Mouse (Mus musculus): ENCODE data around the gene Grin3b. TPM values are rescaled to one million over a fixed set of nuclear protein-coding genes. Genes with fewer than 3 reads are reported as not detected.

Grin3b gene
- polyA plus RNA-seq, 2 experiments, result 0.01 to 0.13 TPM

DNA sequence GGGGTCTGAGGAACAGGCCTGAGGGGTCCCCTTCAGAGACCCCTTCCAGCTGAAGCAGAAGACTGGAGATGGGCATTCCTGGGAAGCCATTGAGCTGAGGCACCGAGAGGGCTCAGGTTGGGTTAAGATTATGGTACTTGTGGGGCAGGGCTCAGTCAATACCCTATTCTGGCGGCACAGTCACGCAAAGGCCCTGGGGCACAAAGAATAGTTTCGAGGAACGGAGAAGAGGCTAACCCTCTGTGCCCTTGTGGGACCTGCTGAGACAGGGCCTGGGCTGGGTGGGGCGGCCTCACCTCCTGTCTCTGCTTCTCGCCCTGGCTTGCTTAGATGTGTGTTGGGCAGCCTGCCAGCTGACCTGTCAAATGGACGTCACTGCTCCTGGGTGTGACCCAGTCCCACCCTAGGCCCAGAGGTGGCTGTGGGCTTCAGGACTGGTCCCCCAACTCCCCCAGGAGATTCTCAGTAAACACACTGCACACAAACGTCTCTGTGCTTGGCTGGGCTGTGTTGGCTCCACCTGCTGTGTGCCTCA lies 37.3 kb upstream of the Grin3b start:
- Histone ChIP-seq H3K4me1 (replicated peaks; ENCODE audit: control insufficient read depth in 2 of 2, insufficient read depth in 2 of 2, low read length in 1 of 2) (peaks cover 0 to 11% of the 10 kb centered on the region in 2 experiments; a peak in 3 of 4 replicates), H3K4me2 (ENCODE audit: low read depth) (no peak overlapping the region), H3K27ac (no peak overlapping the region), H3K9me3 (ENCODE audit: control insufficient read depth, low read length) (no peaks in the 10 kb centered on the region), H3K27me3 (ENCODE audit: control insufficient read depth, insufficient read depth, low read length) (no peaks in the 10 kb centered on the region), H3K9ac (replicated peaks) (no peak overlapping the region), H3K4me3 (ENCODE audit: insufficient read depth in 1 of 2, low read depth in 2 of 2, low read length in 2 of 2) (no peak overlapping the region), H3K36me3 (replicated peaks; ENCODE audit: control insufficient read depth, insufficient read depth, low read depth) (no peaks in the 10 kb centered on the region; the same call in 1 of the 2 replicates)
- DNase-seq (ENCODE audit: low read depth in 3 of 3, low spot score in 3 of 3), result no peak
- TF ChIP-seq EP300 (IDR thresholded peaks at IDR 0.05; ENCODE audit: low read depth) (no peak), CTCF (IDR thresholded peaks at IDR 0.05; ENCODE audit: low read depth) (no peak)
- 65% methylated on average over 9 of the region's 9 CpGs for WGBS (ENCODE audit: insufficient replicate concordance)
- ATAC-seq (ENCODE audit: insufficient read depth), result no peak

GRCm38 (mm10) chr10:79933861-79934260 lies 36.7 kb upstream of the Grin3b start:
- Histone ChIP-seq H3K9ac (replicated peaks) (no peak overlapping the region), H3K4me3 (ENCODE audit: insufficient read depth in 1 of 2, low read depth in 2 of 2, low read length in 2 of 2) (no peak overlapping the region), H3K4me2 (ENCODE audit: low read depth) (no peak overlapping the region), H3K36me3 (replicated peaks; ENCODE audit: control insufficient read depth, insufficient read depth, low read depth) (no peaks in the 10 kb centered on the region; the same call in 1 of the 2 replicates), H3K27ac (no peak overlapping the region), H3K27me3 (ENCODE audit: control insufficient read depth, insufficient read depth, low read length) (no peaks in the 10 kb centered on the region), H3K9me3 (ENCODE audit: control insufficient read depth, low read length) (no peaks in the 10 kb centered on the region), H3K4me1 (replicated peaks; ENCODE audit: control insufficient read depth in 2 of 2, insufficient read depth in 2 of 2, low read length in 1 of 2) (peaks cover 0 to 11% of the 10 kb centered on the region in 2 experiments; a peak in 3 of 4 replicates)
- WGBS (ENCODE audit: insufficient replicate concordance), result 80% methylated on average over 6 of the region's 6 CpGs
- ATAC-seq (ENCODE audit: insufficient read depth), result no peak
- TF ChIP-seq CTCF (IDR thresholded peaks at IDR 0.05; ENCODE audit: low read depth) (no peak), EP300 (IDR thresholded peaks at IDR 0.05; ENCODE audit: low read depth) (no peak)
- DNase-seq (ENCODE audit: low read depth in 3 of 3, low spot score in 3 of 3), result no peak

DNA sequence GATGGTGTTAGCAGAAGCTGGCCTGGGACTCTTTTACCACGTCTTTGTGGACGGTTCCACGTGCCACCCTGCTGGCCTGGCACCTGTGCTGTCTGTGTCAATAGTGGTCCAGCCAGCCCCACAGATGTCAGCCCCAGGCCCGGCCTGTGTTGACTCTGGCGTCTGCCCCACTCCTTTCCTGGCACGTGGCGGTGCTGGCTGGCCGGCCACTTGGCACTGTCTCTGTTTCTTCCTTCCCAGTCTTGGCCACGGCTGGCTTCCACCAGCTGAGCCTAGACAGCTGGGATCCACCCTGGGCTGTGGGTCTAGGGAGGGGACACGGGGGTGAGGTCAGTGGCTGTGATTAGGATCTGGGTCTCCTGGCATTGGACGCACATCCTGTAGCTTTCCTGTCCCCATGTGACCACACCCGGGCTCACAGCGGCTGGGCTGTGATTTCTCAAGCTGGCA lies 36.2 kb upstream of the Grin3b start:
- Histone ChIP-seq H3K4me2 (ENCODE audit: low read depth) (no peak overlapping the region), H3K27me3 (ENCODE audit: control insufficient read depth, insufficient read depth, low read length) (no peaks in the 10 kb centered on the region), H3K9ac (replicated peaks) (no peak overlapping the region), H3K36me3 (replicated peaks; ENCODE audit: control insufficient read depth, insufficient read depth, low read depth) (no peaks in the 10 kb centered on the region; the same call in 1 of the 2 replicates), H3K4me1 (replicated peaks; ENCODE audit: control insufficient read depth in 2 of 2, insufficient read depth in 2 of 2, low read length in 1 of 2) (peaks cover 0 to 11% of the 10 kb centered on the region in 2 experiments; a peak in 3 of 4 replicates), H3K4me3 (ENCODE audit: insufficient read depth in 1 of 2, low read depth in 2 of 2, low read length in 2 of 2) (no peak overlapping the region), H3K9me3 (ENCODE audit: control insufficient read depth, low read length) (no peaks in the 10 kb centered on the region), H3K27ac (no peak overlapping the region)
- DNase-seq (ENCODE audit: low read depth in 3 of 3, low spot score in 3 of 3) (no peak), ATAC-seq (ENCODE audit: insufficient read depth) (no peak)
- WGBS (ENCODE audit: insufficient replicate concordance), result 59% methylated on average over 13 of the region's 13 CpGs
- TF ChIP-seq CTCF (IDR thresholded peaks at IDR 0.05; ENCODE audit: low read depth), result no peak
- no peak for TF ChIP-seq EP300 (IDR thresholded peaks at IDR 0.05; ENCODE audit: low read depth)

GRCm38 (mm10) chr10:79934794-79935569 lies 35.5 kb upstream of the Grin3b start:
- no peaks in the 10 kb centered on the region for H3K9me3 ChIP-seq (ENCODE audit: control insufficient read depth, low read length)
- no peaks in the 10 kb centered on the region for H3K27me3 ChIP-seq (ENCODE audit: control insufficient read depth, insufficient read depth, low read length)
- H3K9ac ChIP-seq (replicated peaks), result no peak overlapping the region
- DNase-seq (ENCODE audit: low read depth in 3 of 3, low spot score in 3 of 3) (no peak), ATAC-seq (ENCODE audit: insufficient read depth) (no peak)
- TF ChIP-seq CTCF (IDR thresholded peaks at IDR 0.05; ENCODE audit: low read depth) (no peak), EP300 (IDR thresholded peaks at IDR 0.05; ENCODE audit: low read depth) (no peak)
- no peak overlapping the region for H3K4me3 ChIP-seq (ENCODE audit: insufficient read depth in 1 of 2, low read depth in 2 of 2, low read length in 2 of 2)
- WGBS (ENCODE audit: insufficient replicate concordance), result 82% methylated on average over 16 of the region's 16 CpGs
- no peak overlapping the region for H3K27ac ChIP-seq
- no peak overlapping the region for H3K4me2 ChIP-seq (ENCODE audit: low read depth)
- no peaks in the 10 kb centered on the region; the same call in 1 of the 2 replicates for H3K36me3 ChIP-seq (replicated peaks; ENCODE audit: control insufficient read depth, insufficient read depth, low read depth)
- peaks cover 0 to 11% of the 10 kb centered on the region in 2 experiments; a peak in 3 of 4 replicates for H3K4me1 ChIP-seq (replicated peaks; ENCODE audit: control insufficient read depth in 2 of 2, insufficient read depth in 2 of 2, low read length in 1 of 2)

DNA sequence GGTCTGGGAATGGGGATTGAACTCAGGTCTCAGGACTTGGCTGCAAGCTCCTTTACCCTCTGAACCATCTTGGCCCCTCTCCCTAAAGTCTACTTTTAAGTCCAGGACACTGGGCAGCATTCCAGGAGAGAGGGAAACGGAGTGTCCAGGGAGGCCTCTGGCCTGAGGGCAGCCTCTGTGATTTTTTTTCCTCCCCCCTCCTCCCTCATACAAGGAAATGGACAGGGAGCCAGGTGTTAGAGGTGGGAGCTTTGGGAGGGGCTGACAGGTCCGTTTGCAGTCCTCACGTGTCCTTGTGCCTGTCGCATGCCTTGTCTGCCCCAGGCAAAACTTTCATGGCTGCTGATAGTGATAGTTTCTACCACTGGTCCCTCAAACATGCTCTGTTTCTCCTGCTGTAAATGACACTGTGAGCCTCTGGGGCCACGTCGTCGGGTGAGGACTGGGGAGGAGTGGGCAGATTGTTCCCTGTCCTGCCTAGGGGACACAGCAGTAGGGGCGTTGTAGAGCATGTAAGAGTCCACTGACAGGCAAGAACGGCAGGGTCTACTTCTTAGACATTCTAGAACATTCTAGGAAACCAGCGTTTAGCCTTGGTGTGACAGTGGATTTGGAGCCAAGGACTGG lies 34.1 kb upstream of the Grin3b start:
- Histone ChIP-seq H3K4me2 (ENCODE audit: low read depth) (no peak overlapping the region), H3K4me1 (replicated peaks; ENCODE audit: control insufficient read depth in 2 of 2, insufficient read depth in 2 of 2, low read length in 1 of 2) (peaks cover 0 to 11% of the 10 kb centered on the region in 2 experiments; a peak in 3 of 4 replicates), H3K9me3 (ENCODE audit: control insufficient read depth, low read length) (no peaks in the 10 kb centered on the region), H3K4me3 (ENCODE audit: insufficient read depth in 1 of 2, low read depth in 2 of 2, low read length in 2 of 2) (no peak overlapping the region), H3K27ac (peak overlapping the region; percentile 25), H3K36me3 (replicated peaks; ENCODE audit: control insufficient read depth, insufficient read depth, low read depth) (no peaks in the 10 kb centered on the region; the same call in 1 of the 2 replicates), H3K27me3 (ENCODE audit: control insufficient read depth, insufficient read depth, low read length) (no peaks in the 10 kb centered on the region), H3K9ac (replicated peaks) (no peak overlapping the region)
- TF ChIP-seq EP300 (IDR thresholded peaks at IDR 0.05; ENCODE audit: low read depth) (no peak), CTCF (IDR thresholded peaks at IDR 0.05; ENCODE audit: low read depth) (no peak)
- ATAC-seq (ENCODE audit: insufficient read depth), result no peak
- 59% methylated on average over 10 of the region's 10 CpGs for WGBS (ENCODE audit: insufficient replicate concordance)
- no peak for DNase-seq (ENCODE audit: low read depth in 3 of 3, low spot score in 3 of 3)

Measured in liver, embryonic 14.5 days (tissue).